Mouse (Mus musculus) retina, postnatal 7 days (tissue): ENCODE results near the gene Rbm18.

ENCODE experiments used
- DNase-seq: peaks from one replicate; pipeline ENCODE4 v3.0.0-alpha.2; 2012; ENCODE audit warnings: low read depth, low spot score

The Rbm18 gene

DNA sequence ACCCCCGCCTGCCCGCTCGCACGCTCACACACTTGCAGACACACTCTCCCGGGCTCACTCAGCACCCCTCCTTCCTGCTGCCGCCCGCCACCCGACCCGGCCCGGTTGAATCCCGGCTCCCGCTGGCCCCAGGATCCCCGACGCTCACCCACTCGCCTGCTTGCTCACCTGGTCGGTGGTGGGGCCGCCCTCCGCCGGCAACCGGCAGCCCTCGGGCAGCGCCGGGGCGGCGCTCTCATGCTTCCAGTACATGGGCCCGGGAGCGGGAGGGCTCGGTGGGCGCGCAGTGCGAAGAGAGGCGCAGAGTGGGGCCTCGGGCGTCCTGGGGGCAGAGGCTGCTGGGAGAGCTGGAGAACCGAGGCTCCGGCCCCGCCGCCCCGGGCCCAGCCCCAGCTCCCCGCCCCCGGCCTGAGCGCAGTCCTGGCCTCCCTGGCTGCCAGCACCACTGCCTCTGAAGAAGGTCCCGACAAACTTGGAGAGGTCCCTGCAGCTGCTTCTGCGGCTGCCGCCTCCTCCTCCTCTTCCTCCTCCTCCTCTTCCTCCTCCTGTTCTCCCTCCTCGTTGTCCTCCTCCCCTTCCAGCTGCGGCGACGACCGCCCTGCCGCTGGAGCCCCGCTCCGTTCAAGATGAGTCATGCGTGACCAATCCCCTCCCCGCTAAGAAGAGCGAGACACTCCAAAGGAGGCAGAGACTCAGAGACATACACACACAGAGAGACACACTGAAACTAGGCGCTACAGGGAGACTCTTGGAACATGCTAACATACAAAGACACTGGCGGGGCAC is 31.4 kb downstream of the Rbm18 start, which contains the start of gene Lhx6:
Lhx6 (minus strand) TSS at position 453 of the 786 bp plus-strand sequence.
- DNase-seq: no peak

GRCm38 (mm10) chr2:36104436-36104955 is 32.1 kb downstream of the Rbm18 start:
- no peak for DNase-seq

GRCm38 (mm10) chr2:36103555-36104367 is 32.8 kb downstream of the Rbm18 start:
- DNase-seq: no peak

- no peak for DNase-seq
These were observed 33.5 kb downstream of the Rbm18 start for GRCm38 (mm10) chr2:36103069-36103554.

- no peak for DNase-seq
These were observed 34.0 kb downstream of the Rbm18 start for GRCm38 (mm10) chr2:36102559-36102946.

DNA sequence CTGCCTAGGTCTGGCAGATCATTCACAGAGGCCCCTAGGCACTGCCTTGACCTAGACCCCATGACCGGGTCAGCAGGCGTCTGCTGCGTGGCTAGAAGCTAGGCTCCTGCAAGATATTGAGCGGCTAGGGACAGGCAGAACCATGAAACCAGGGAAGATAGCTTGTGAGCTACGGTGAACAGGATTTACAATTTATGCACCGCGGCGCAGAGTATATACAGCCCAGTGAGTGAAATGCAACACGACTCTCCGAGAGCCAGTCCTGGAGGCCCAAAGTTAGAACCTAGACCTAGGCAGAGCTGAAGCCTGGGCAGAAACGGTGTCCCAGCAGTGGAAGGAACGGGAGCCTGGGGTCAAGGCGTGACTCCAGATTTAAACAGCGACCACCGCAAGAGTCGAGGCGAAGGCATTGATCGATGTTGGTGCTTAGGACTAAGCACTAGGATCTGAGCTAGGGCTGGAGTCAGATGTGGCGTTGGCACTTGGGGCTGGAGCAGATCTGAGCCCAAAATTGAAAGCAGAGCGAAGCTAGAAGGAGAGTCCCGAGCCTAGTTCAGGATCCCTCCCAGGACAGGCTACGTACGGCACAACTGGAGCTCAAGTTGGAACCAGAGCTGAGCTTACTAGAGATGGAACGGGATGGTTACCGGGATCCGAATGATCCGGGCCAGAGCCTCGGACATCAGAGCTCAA is 34.6 kb downstream of the Rbm18 start:
- no peak for DNase-seq

DNA sequence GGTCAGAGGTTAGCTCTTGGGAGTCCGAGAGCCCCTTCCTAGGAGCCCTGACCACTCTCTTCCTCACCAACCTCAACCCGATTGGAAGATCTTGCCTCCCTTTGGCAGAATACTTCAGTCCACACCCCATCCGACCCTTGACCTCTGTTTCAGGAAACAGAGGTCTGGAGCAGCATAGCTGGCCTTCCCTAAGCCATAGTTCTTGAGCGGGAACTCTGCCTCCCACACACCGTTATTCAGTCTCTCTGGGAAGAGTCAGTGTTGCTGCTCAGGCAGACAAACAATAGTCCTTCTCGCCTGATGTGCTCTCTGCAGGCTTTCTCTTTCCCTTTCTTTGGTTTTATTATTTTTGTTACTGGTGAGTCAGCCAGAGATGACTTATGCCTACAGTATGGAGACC is 36.8 kb downstream of the Rbm18 start:
- DNase-seq: no peak

GRCm38 (mm10) chr2:36098021-36098420 is 38.6 kb downstream of the Rbm18 start:
- DNase-seq: no peak

DNA sequence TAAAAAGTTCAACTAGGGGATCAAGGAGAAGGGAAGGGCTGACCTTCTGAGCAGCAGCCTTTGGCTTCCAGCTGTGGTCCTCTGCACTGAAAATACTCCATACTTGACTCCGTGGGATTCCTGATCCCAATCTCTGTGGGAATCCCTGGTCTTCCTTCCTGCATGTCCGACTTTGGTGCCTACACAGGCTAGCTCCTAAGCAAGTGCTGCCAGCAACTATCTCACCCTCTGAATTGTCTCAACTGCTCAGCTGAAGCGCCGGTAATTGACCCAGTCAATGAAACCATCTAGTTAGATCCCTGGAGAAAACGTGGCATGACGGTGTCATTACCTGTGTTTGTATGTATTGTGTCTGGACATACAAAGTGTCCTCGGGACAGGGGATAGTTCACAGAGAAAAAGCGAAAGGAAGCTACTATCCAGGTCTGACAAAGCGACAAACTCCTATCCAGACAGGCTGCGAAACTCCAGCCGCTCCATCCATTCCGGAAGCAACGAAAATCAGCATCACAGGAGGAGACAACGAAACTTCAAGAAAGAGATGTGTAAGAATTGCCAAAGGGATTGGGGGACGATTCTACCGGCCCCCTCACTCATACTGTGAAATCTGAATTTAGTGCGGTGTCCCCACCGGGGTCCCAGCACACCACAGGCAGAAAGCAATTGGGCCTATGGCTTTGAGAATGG is 39.3 kb downstream of the Rbm18 start:
- no peak for DNase-seq

DNA sequence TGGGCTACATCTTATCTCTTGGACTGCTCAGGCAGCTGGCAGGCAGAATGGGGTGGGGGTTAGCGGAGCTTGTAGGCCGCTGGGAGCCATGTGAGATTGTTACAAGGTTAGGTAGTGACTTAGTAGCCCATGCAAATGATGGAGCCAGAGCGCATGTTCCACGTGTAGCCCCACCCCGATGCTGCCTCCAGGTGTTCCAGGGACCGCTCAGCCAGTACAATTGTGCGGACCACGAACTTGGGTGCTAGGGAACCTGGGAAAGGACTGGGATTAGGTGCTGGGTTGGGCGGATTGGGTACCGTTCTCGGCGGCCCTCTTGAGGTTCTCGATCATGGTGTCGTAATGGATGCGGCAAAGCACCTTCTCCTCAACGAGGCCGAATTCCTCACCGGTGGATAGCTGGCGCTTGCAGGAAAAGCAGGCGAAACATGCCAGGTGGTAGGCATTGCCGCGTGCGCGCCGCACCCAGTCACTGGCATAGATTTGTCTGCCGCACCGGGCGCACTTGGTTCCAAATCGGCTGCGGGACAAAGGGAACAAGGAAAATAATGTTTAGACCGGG is 42.6 kb downstream of the Rbm18 start:
- DNase-seq: no peak

DNA sequence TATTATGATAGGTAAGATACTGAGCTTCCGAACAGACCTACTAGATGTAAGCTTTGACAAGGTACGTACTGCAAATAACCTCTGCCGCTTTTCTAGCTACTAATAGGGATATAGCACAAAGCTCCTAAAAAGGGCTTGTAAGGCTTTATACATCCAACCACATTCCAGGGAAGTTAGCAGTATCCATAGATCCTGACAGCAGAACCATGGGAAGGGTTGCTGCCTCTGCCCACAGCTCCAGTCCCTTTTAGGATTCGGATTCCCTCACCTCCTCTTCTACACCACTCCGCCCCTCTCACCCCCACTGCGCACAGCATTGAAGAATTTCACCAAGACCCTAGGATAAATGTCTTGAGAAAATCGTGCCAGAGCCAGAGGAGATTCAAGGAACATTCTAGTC is 43.3 kb downstream of the Rbm18 start:
- no peak for DNase-seq

DNA sequence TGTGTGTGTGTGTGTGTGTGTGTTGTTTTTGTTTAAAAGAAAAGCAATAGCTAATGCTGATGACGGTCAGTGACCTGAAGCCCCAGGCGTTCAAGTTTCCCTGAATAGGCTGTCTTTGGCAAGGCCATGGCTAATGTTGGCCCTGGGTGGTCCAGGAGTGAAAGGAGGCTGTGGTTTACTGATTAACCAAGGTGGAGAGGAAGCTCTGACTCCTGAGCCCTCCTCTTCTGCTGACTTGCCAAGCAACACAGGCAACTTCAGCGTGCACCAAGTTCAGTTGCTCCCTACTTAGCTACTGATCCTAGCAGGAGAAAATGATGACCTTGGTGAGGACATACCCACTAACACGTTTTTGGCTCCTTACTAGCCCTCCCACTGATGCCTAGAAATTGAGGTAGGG is 43.8 kb downstream of the Rbm18 start:
- no peak for DNase-seq

- peak; percentile 68 for DNase-seq
These were observed 45.5 kb downstream of the Rbm18 start for GRCm38 (mm10) chr2:36090853-36091741.

DNA sequence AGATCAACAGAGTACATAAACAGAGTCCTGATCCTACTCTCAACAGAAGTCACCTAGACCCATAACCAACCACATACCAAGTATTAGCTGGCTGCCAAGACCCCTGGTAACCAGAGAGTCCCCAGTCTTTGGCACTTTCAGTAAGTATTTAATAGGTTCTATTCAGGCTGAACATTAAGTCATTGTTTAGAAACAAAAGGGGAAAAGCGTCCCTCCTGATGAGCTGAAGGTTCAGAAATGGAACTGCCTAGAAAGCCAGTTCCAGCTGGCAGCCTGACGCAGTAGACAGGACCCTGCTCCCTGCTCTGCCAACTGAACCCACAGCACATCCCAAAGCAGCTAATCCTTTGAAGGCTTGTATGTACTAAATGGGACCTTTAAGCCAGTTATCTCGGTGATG is 47.4 kb downstream of the Rbm18 start:
- DNase-seq: no peak

DNA sequence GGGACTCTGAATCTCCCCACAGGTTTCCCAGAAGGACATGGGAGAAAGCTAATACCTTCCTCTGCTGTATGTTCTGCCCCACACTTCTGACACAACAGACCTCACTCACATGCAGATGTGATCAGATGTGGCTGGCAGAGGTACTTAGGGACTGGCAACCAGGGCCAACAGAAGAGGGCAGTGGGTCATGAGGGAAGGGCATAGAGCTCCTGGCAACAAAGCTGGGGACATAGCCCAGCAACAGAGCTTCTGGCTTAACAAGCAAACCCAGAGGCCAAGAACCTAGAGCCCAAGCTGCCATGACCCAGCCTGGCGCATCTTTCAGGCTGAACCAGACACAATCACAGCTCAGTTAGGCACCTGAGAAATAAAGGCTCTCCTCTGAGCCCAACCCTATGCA is 51.5 kb downstream of the Rbm18 start:
- DNase-seq: no peak

DNA sequence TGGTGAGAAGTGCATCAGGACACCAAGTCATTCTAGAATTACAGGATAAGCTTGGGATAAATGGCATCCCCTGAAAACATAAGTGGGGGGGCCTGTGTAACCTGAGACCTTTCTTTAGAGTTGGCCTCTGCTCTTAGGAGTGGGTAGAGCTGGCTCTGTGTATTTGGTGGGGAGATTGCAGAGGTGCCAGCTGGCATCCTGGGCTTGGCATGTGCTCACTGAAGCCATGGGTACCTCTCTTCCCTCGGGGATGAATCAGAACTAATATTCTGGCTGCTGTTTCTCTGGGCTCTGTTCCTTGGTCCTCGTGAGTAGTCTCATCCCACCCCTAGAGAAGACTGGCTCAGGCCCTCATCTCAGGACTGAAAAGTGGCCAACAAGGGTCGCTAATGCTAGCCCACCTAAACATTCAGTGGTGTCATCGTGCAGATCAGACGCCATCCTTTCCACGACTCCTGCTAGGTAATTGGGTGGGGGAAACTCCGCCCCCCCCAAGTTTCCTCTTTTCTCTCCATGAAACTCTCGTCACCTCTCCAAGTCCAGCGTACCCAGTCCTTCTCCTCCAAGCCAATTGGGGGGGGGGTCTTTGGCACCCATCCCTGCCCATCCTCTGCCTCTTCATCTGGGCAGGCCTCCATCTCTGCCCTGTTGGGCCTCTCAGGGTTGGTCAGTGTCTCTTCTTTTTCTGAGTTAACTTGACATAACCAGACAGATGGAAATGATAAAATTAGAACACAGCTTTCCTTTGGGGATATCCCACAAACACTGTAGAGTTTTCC is 53.6 kb downstream of the Rbm18 start:
- no peak for DNase-seq

- DNase-seq: no peak
These were observed 55.1 kb downstream of the Rbm18 start for GRCm38 (mm10) chr2:36081446-36081845.

GRCm38 (mm10) chr2:36077160-36077761 is 59.3 kb downstream of the Rbm18 start:
- DNase-seq: no peak

- DNase-seq: no peak
These were observed 61.4 kb downstream of the Rbm18 start for GRCm38 (mm10) chr2:36075210-36075609.
